Mouse (Mus musculus): ENCODE data around the gene Gpr158. TPM values are rescaled to one million over a fixed set of nuclear protein-coding genes. Genes with fewer than 3 reads are reported as not detected.

The Gpr158 gene
- not detected for polyA plus RNA-seq (2017; shearing (Covaris generic))

DNA sequence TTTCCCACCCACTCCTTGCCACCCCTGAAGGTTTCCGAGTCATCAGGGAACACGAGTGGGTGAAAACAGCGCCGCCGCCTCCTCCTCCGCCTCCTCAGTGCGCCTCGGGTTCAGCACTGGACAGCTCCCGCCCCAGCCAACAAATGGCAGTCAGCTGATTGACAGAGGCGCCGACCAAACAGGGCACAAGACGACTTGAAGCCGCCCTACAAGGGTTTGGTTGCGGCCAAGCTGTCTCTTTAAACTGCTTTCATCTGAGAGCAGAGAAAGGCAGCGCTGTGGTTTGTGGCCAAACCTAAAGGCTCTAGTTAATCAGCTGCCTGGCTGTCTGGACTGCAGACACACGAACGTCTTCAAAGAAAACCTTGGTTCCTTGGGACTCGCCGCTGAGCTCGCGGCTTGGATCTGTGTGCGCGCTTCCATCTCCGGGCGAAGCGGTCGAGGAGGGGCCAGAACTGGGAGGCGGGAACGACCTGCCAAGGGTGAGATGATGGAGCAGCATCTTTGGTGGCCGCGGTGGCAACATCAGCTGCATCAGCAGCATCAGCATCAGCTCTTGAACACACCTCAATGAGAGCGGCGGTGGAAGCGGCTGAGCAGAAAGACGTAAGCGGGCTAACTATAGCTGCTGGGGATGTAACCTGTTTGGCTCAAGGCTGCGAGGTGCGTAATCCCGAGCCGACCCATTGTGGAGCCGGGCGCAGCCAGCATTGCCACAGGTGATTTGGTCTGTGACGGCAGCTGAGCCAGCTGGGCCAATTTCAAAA is at the start of gene Gpr158:
Gene Gpr158, plus strand, starts transcription at position 198 of the 767 bp plus-strand sequence.

Other genes with a start within 250 kb of the Gpr158 start
- 0.53 TPM for gene Enkur, start 162.2 kb upstream of the Gpr158 start, polyA plus RNA-seq (2017; shearing (Covaris generic))
- gene Thnsl1, start 161.8 kb upstream of the Gpr158 start, polyA plus RNA-seq (2017; shearing (Covaris generic)), result 4.4 TPM